Mouse (Mus musculus) E14TG2a.4 (cell line): ENCODE data around the gene Adi1.

Experiments
- CTCF ChIP-seq: conservative IDR thresholded peaks from 2 replicates; pipeline ENCODE4 v1.5.1; 2014; ENCODE audit warnings: low read length
- NANOG ChIP-seq: IDR thresholded peaks from 2 replicates; pipeline ENCODE4 v1.6.1; 2014; ENCODE audit warnings: borderline replicate concordance, low read length, mixed read lengths
- POU5F1 ChIP-seq: IDR thresholded peaks from 2 replicates; pipeline ENCODE4 v1.6.1; 2014; ENCODE audit warnings: low read length, borderline replicate concordance

DNA sequence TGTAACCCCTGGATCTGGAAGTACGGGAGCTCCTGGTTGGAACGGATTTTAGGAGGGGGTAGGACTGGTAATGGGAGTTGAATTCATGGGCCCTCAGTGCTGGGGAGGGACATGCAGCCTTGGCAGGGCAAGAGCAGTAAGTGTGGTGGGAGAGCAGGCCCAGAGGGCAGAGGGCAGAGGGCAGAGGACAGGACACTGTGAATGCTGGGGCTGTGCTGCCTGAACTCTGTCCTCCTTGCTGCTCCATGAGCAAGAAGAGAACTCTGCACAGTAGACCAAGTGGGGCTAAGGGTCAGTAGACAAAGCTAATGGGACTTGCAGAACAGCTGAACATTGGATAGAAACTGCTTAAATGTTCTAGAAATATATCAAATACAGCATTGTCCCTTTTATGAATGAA, 43.1 kb downstream of the Adi1 start:
- TF ChIP-seq CTCF: no peak
- no peak for TF ChIP-seq NANOG
- no peak for TF ChIP-seq POU5F1
